Mouse (Mus musculus) neural tube, postnatal 0 days (tissue): Measurements from ENCODE around the gene Rhot2. TPM values are rescaled to one million over a fixed set of nuclear protein-coding genes. Genes with fewer than 3 reads are reported as not detected.

ENCODE experiments used
- polyA plus RNA-seq: library from polyadenylated mRNA; unstranded; fragments of >200 nt; fragmentation: Nextera tagmentation; extraction: Ambion mirVana; gene quantifications from 2 replicates; pipeline ENCODE4 v1.2.1, GENCODE M21; 2015

Rhot2 gene
- 13.5 and 19.5 TPM in 2 replicates for polyA plus RNA-seq

GRCm38 (mm10) chr17:25844396-25844901, at the start of gene Rhot2:
Rhot2 (minus strand) TSS chr17:25844851.

GRCm38 (mm10) chr17:25880196-25880910, 35.7 kb upstream of the Rhot2 start, which contains the start of gene Wfikkn1:
Wfikkn1 (minus strand) TSS chr17:25880858.

GRCm38 (mm10) chr17:25874721-25875170, 30.1 kb upstream of the Rhot2 start, which contains the start of gene Mettl26:
Mettl26 (plus strand) TSS chr17:25875074.

GRCm38 (mm10) chr17:25868601-25869191, 24.0 kb upstream of the Rhot2 start, which contains the start of gene Mcrip2:
Mcrip2 (minus strand) TSS chr17:25868764.

GRCm38 (mm10) chr17:25860832-25861703, 16.4 kb upstream of the Rhot2 start, which contains the start of gene Wdr90:
Wdr90 (minus strand) TSS chr17:25861501.

GRCm38 (mm10) chr17:25841117-25841880, 3.4 kb downstream of the Rhot2 start, which contains the start of gene Gm20683:
Gm20683 (minus strand) TSS chr17:25841763.

GRCm38 (mm10) chr17:25837076-25837410, 7.6 kb downstream of the Rhot2 start, which contains the start of gene Rhbdl1:
Rhbdl1 (minus strand) TSS chr17:25837295.

GRCm38 (mm10) chr17:25833291-25833663, 11.4 kb downstream of the Rhot2 start, which contains the start of gene Stub1:
Stub1 (minus strand) TSS chr17:25833404.

GRCm38 (mm10) chr17:25828712-25829557, 15.7 kb downstream of the Rhot2 start, which contains the start of gene Jmjd8:
Jmjd8 (plus strand) TSS chr17:25828867.

GRCm38 (mm10) chr17:25823452-25823851, 21.2 kb downstream of the Rhot2 start, which contains the start of gene Wdr24:
Wdr24 (plus strand) TSS chr17:25823627.

GRCm38 (mm10) chr17:25808789-25809605, 35.7 kb downstream of the Rhot2 start, which contains the start of gene Fbxl16:
Fbxl16 (plus strand) TSS chr17:25809085.

GRCm38 (mm10) chr17:25796951-25797369, 47.7 kb downstream of the Rhot2 start, which contains the start of gene Metrn:
Metrn (minus strand) TSS chr17:25797136.

GRCm38 (mm10) chr17:25795609-25796092, 49.0 kb downstream of the Rhot2 start, which contains the start of gene AC134908.4:
AC134908.4 (minus strand) TSS chr17:25795659.

GRCm38 (mm10) chr17:25792615-25793014, 52.0 kb downstream of the Rhot2 start, which contains the start of gene Fam173a:
Fam173a (minus strand) TSS chr17:25792901.

